Mouse (Mus musculus): ENCODE measurements around the gene Gm45844. TPM values are rescaled to one million over a fixed set of nuclear protein-coding genes. Genes with fewer than 3 reads are reported as not detected.
"Not testable (repeated sequence)": the region's sequence is repeated elsewhere in the genome, so short reads cannot be mapped to it uniquely, and the experiment has no call there.

The Gm45844 gene
- polyA plus RNA-seq (2011; ENCODE audit: insufficient read depth, insufficient read length, low replicate concordance, missing spikeins), result 0.88 and 2.4 TPM in 2 replicates

- H3K27ac ChIP-seq (ENCODE audit: control insufficient read depth, insufficient read depth, low read depth, low read length, poor library complexity); H3K4me1 ChIP-seq (ENCODE audit: control insufficient read depth, insufficient read depth, low read length): not testable (repeated sequence)
- peak within 1 kb of the TSS; percentile 64 for H3K4me3 ChIP-seq (replicated peaks; ENCODE audit: control insufficient read depth, low read depth, low read length)
- peak; percentile 43; the same call in 1 of the 2 replicates for TF ChIP-seq POLR2A (IDR thresholded peaks at IDR 0.05; ENCODE audit: borderline replicate concordance, control insufficient read depth, low read depth, low read length)
- TF ChIP-seq CTCF (IDR thresholded peaks at IDR 0.05; ENCODE audit: control insufficient read depth, insufficient read depth, low read length), result peak; percentile 85
- WGBS, result 40% methylated on average over 45 of the region's 45 CpGs
These were observed at the start of gene Gm45844 for GRCm38 (mm10) chr7:7277966-7278567. TSS of gene Gm45844 (minus strand) at chr7:7278289.

DNA sequence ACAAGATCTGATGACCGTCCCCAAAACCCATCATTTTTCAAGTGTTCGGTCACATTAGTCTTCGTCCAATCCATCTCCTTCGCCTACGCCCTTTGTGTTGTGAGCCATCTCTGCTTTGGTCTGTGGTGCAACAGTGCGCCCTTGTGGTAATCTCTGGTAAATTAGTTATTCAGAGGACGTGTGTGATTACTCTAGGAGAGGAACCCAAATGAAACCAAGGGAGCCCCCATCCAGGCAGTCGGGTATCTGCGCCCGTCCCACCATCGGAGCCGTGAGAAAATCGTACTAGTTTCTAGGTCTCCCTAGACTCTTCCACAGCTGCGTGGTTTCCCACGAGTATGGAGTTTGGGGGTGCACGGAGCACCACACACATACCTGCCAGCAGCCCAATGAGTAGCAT lies 17.5 kb upstream of the Gm45844 start:
- WGBS, result 63% methylated on average over 16 of the region's 16 CpGs
- peak; percentile 55 for TF ChIP-seq CTCF (IDR thresholded peaks at IDR 0.05; ENCODE audit: control insufficient read depth, insufficient read depth, low read length)
- no peak for TF ChIP-seq POLR2A (IDR thresholded peaks at IDR 0.05; ENCODE audit: borderline replicate concordance, control insufficient read depth, low read depth, low read length)
- Histone ChIP-seq H3K27ac (ENCODE audit: control insufficient read depth, insufficient read depth, low read depth, low read length, poor library complexity) (no peak overlapping the region), H3K4me3 (replicated peaks; ENCODE audit: control insufficient read depth, low read depth, low read length) (no peak overlapping the region), H3K4me1 (ENCODE audit: control insufficient read depth, insufficient read depth, low read length) (peaks cover 3% of the 10 kb centered on the region)

- 4% methylated on average over 1 of the region's 1 CpGs for WGBS
These were observed 3.3 kb upstream of the Gm45844 start for GRCm38 (mm10) chr7:7281383-7281782.

DNA sequence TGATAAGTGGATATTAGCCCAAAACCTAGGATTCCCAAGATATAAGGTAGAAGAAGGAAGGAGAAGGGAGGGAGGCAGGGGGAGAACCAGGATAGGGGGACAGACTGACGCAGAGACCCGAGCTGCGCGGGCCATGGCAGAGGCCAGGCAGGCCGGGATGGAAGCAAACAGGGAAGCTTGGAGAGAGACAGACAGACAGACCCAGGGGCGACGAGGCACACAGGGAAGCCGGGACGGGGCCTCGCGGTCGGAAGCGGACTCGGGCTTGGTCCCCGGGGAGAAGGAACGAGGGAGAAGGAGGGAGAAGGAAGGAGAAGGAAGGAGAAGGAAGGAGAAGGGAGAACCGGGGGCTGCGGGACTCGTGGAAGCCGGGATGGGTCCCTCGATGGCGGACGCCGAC lies 533 bp downstream of the Gm45844 start:
- not testable (repeated sequence) for H3K27ac ChIP-seq (ENCODE audit: control insufficient read depth, insufficient read depth, low read depth, low read length, poor library complexity); H3K4me1 ChIP-seq (ENCODE audit: control insufficient read depth, insufficient read depth, low read length); H3K4me3 ChIP-seq (replicated peaks; ENCODE audit: control insufficient read depth, low read depth, low read length)
- 62% methylated on average over 24 of the region's 24 CpGs for WGBS

More at GRCm38 (mm10) chr7:7281383-7281782, 3.3 kb upstream of the Gm45844 start:
- no peak overlapping the region for H3K27ac ChIP-seq (ENCODE audit: control insufficient read depth, insufficient read depth, low read depth, low read length, poor library complexity)
- H3K4me1 ChIP-seq (ENCODE audit: control insufficient read depth, insufficient read depth, low read length), result no peaks in the 10 kb centered on the region
- H3K4me3 ChIP-seq (replicated peaks; ENCODE audit: control insufficient read depth, low read depth, low read length), result no peak overlapping the region
- TF ChIP-seq CTCF (IDR thresholded peaks at IDR 0.05; ENCODE audit: control insufficient read depth, insufficient read depth, low read length) (no peak), POLR2A (IDR thresholded peaks at IDR 0.05; ENCODE audit: borderline replicate concordance, control insufficient read depth, low read depth, low read length) (no peak)

GRCm38 (mm10) chr7:7247228-7247627 lies 30.9 kb downstream of the Gm45844 start, which contains the start of gene Vmn2r29:
TSS of gene Vmn2r29 (minus strand) at chr7:7247328.
- not testable (repeated sequence) for H3K4me1 ChIP-seq (ENCODE audit: control insufficient read depth, insufficient read depth, low read length); H3K4me3 ChIP-seq (replicated peaks; ENCODE audit: control insufficient read depth, low read depth, low read length); H3K27ac ChIP-seq (ENCODE audit: control insufficient read depth, insufficient read depth, low read depth, low read length, poor library complexity)
- no CpG with 5 or more reads among the region's 1 CpGs for WGBS

GRCm38 (mm10) chr7:7209313-7210151 lies 68.6 kb downstream of the Gm45844 start, which contains the start of gene Zfp772:
TSS of gene Zfp772 (minus strand) at chr7:7209998.
- 1% methylated on average over 24 of the region's 24 CpGs for WGBS
- not testable (repeated sequence) for H3K27ac ChIP-seq (ENCODE audit: control insufficient read depth, insufficient read depth, low read depth, low read length, poor library complexity); H3K4me1 ChIP-seq (ENCODE audit: control insufficient read depth, insufficient read depth, low read length)
- H3K4me3 ChIP-seq (replicated peaks; ENCODE audit: control insufficient read depth, low read depth, low read length), result peak within 1 kb of the TSS; percentile 36

DNA sequence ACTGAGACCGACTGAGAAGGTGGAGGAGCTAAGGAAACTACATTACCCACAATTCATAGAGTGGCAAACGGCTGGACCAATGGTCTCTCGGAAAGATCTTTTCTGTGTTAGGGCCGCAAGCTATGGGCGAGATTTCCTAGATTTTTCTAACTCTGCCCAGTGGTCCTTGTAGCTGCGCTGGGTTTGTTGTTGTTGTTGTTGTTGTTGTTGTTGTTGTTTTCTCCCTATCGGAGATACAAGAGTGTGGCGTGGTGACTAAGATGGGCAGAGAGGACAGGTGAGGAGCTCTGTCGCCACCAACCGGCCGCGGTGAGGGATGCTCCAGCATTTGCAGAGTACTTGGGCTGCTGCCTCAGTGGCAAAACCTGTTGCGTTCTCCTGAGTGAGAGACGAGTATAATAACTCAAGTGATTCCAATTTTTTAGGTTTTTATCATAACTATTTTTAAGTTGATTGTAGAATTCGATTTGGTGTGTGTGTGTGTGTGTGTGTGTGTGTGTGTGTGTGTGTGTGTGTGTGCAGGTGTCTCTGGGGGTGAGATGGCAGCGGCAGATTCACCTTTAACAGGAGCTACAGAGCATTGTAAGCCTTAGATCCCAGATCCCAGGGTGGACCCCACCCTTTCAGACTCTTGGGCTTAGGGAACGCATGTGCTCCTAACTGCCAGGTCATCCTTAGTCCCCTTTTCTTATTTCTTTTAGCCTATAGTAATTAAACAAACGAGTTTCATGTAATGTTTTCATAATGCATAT lies 89.7 kb downstream of the Gm45844 start:
- WGBS, result 7% methylated on average over 18 of the region's 18 CpGs
- Histone ChIP-seq H3K4me3 (replicated peaks; ENCODE audit: control insufficient read depth, low read depth, low read length) (peak overlapping the region; percentile 59), H3K27ac (ENCODE audit: control insufficient read depth, insufficient read depth, low read depth, low read length, poor library complexity) (no peak overlapping the region), H3K4me1 (ENCODE audit: control insufficient read depth, insufficient read depth, low read length) (no peaks in the 10 kb centered on the region)
- TF ChIP-seq CTCF (IDR thresholded peaks at IDR 0.05; ENCODE audit: control insufficient read depth, insufficient read depth, low read length) (peak; percentile 80), POLR2A (IDR thresholded peaks at IDR 0.05; ENCODE audit: borderline replicate concordance, control insufficient read depth, low read depth, low read length) (no peak)

GRCm38 (mm10) chr7:7187417-7188190 lies 90.5 kb downstream of the Gm45844 start:
- TF ChIP-seq POLR2A (IDR thresholded peaks at IDR 0.05; ENCODE audit: borderline replicate concordance, control insufficient read depth, low read depth, low read length), result no peak
- no peak for TF ChIP-seq CTCF (IDR thresholded peaks at IDR 0.05; ENCODE audit: control insufficient read depth, insufficient read depth, low read length)
- no peak overlapping the region for H3K27ac ChIP-seq (ENCODE audit: control insufficient read depth, insufficient read depth, low read depth, low read length, poor library complexity)
- 27% methylated on average over 13 of the region's 13 CpGs for WGBS
- H3K4me3 ChIP-seq (replicated peaks; ENCODE audit: control insufficient read depth, low read depth, low read length), result no peak overlapping the region
- H3K4me1 ChIP-seq (ENCODE audit: control insufficient read depth, insufficient read depth, low read length), result no peaks in the 10 kb centered on the region

Measured in bone marrow, adult 2 months (tissue).